Mouse (Mus musculus) CH12.LX (cell line): ENCODE data around the gene Dnajc5. TPM values are rescaled to one million over a fixed set of nuclear protein-coding genes. Genes with fewer than 3 reads are reported as not detected.

Source experiments
- DNase-seq: peaks from one replicate; pipeline ENCODE4 v3.0.0-alpha.2; 2013; ENCODE audit errors: extremely low read depth
- H3K27ac ChIP-seq: 2 replicates; pipeline ENCODE4 v1.5.1; 2012; ENCODE audit warnings: low read depth, mild to moderate bottlenecking, control low read depth, moderate library complexity; ENCODE audit not compliant: insufficient read depth
- H3K27me3 ChIP-seq: replicated peaks from 2 replicates; pipeline ENCODE3; 2012; ENCODE audit warnings: inconsistent platforms
- H3K36me3 ChIP-seq, 2 experiments: replicated peaks in 1 of 2; 2 replicates each; pipeline versions ENCODE3 to v1.6.1; 2012; ENCODE audit warnings: inconsistent platforms in 1 of 2, low read length in 1 of 2, mild to moderate bottlenecking in 1 of 2, mixed read lengths in 1 of 2, moderate library complexity in 1 of 2; ENCODE audit not compliant: control insufficient read depth in 1 of 2, insufficient read depth in 1 of 2
- H3K4me1 ChIP-seq, 2 experiments: 2 replicates each; pipeline ENCODE4 v1.6.1; 2012; ENCODE audit warnings: inconsistent platforms in 1 of 2, moderate library complexity in 1 of 2; ENCODE audit not compliant: insufficient read depth in 2 of 2, control insufficient read depth in 1 of 2
- H3K4me2 ChIP-seq: 2 replicates; pipeline ENCODE4 v1.6.1; 2012; ENCODE audit warnings: low read depth, mild to moderate bottlenecking, control low read depth; ENCODE audit not compliant: poor library complexity, insufficient read depth, severe bottlenecking
- H3K4me3 ChIP-seq, 3 experiments: fragments of 150-350 bp in 1 of 3; sonication (generic) in 1 of 3; replicated peaks in 1 of 3; 2 replicates each; pipeline versions ENCODE3 to v1.5.1; 2011 to 2012; ENCODE audit warnings: low read depth in 2 of 3, low read length in 2 of 3, mild to moderate bottlenecking in 2 of 3, moderate library complexity in 2 of 3, control low read depth in 1 of 3, improper control_type of control experiment in 1 of 3, inconsistent platforms in 1 of 3, mixed read lengths in 1 of 3; ENCODE audit not compliant: poor library complexity in 1 of 3
- H3K79me2 ChIP-seq: replicated peaks from 2 replicates; pipeline ENCODE4 v1.6.1; 2012; ENCODE audit warnings: mild to moderate bottlenecking, moderate library complexity; ENCODE audit not compliant: control insufficient read depth, poor library complexity, insufficient read depth, severe bottlenecking; ENCODE audit errors: extremely low read depth
- H3K9ac ChIP-seq: 2 replicates; pipeline ENCODE4 v1.6.1; 2012; ENCODE audit warnings: low read depth, mild to moderate bottlenecking, control low read depth, moderate library complexity; ENCODE audit not compliant: insufficient read depth
- H3K9me3 ChIP-seq: replicated peaks from 2 replicates; pipeline ENCODE3; 2012; ENCODE audit warnings: low read length, inconsistent platforms, mixed read lengths
- BHLHE40 ChIP-seq: IDR thresholded peaks from 2 replicates; pipeline ENCODE4 v1.6.1; 2011; ENCODE audit warnings: mild to moderate bottlenecking, low read depth, low read length, improper control_type of control experiment
- CHD1 ChIP-seq: IDR thresholded peaks from 2 replicates; pipeline ENCODE4 v1.6.1; 2012; ENCODE audit warnings: low read depth, low read length, improper control_type of control experiment, inconsistent platforms
- CHD2 ChIP-seq: IDR thresholded peaks from 2 replicates; pipeline ENCODE4 v1.6.1; 2011; ENCODE audit warnings: low read length, improper control_type of control experiment
- E2F4 ChIP-seq: IDR thresholded peaks from 2 replicates; pipeline ENCODE4 v1.6.1; 2011; ENCODE audit warnings: low read depth, low read length, improper control_type of control experiment; ENCODE audit not compliant: insufficient replicate concordance
- ETS1 ChIP-seq: conservative IDR thresholded peaks from 2 replicates; pipeline ENCODE4 v1.6.1; 2012; ENCODE audit warnings: low read depth, mild to moderate bottlenecking, inconsistent platforms, low read length, improper control_type of control experiment, moderate library complexity
- GABPA ChIP-seq: IDR thresholded peaks from 2 replicates; pipeline ENCODE4 v1.6.1; 2012; ENCODE audit warnings: low read depth, low read length, improper control_type of control experiment, inconsistent platforms; ENCODE audit not compliant: insufficient replicate concordance
- HCFC1 ChIP-seq: IDR thresholded peaks from 2 replicates; pipeline ENCODE4 v1.6.1; 2012; ENCODE audit warnings: low read depth, mild to moderate bottlenecking, inconsistent platforms, low read length, improper control_type of control experiment
- JUN ChIP-seq: IDR thresholded peaks from 2 replicates; pipeline ENCODE4 v1.6.1; 2011; ENCODE audit warnings: low read depth, mild to moderate bottlenecking, low read length, improper control_type of control experiment, moderate library complexity; ENCODE audit not compliant: insufficient read depth
- JUND ChIP-seq: conservative IDR thresholded peaks from 2 replicates; pipeline ENCODE4 v1.6.1; 2011; ENCODE audit warnings: low read depth, low read length, improper control_type of control experiment
- MAZ ChIP-seq: IDR thresholded peaks from 2 replicates; pipeline ENCODE4 v1.6.1; 2012; ENCODE audit warnings: low read depth, mild to moderate bottlenecking, inconsistent platforms, low read length, improper control_type of control experiment, moderate library complexity
- MEF2A ChIP-seq: IDR thresholded peaks from 2 replicates; pipeline ENCODE4 v1.6.1; 2014; ENCODE audit warnings: low read depth, mild to moderate bottlenecking, inconsistent platforms, low read length, improper control_type of control experiment, borderline replicate concordance
- MXI1 ChIP-seq: IDR thresholded peaks from 2 replicates; pipeline ENCODE4 v1.6.1; 2011; ENCODE audit warnings: mild to moderate bottlenecking, low read depth, low read length, improper control_type of control experiment
- MYC ChIP-seq: IDR thresholded peaks from 2 replicates; pipeline ENCODE4 v1.6.1; 2011; ENCODE audit warnings: low read depth, mild to moderate bottlenecking, improper control_type of control experiment, low read length
- NRF1 ChIP-seq: IDR thresholded peaks from 2 replicates; pipeline ENCODE4 v1.6.1; 2014; ENCODE audit warnings: low read depth, mild to moderate bottlenecking, inconsistent platforms, low read length, improper control_type of control experiment, moderate library complexity
- PAX5 ChIP-seq: IDR thresholded peaks from 2 replicates; pipeline ENCODE4 v1.6.1; 2012; ENCODE audit warnings: low read length, inconsistent platforms, mixed read lengths
- RCOR1 ChIP-seq: conservative IDR thresholded peaks from 2 replicates; pipeline ENCODE4 v1.6.1; 2012; ENCODE audit warnings: low read depth, mild to moderate bottlenecking, inconsistent platforms, low read length, improper control_type of control experiment
- TBP ChIP-seq: conservative IDR thresholded peaks from 2 replicates; pipeline ENCODE4 v1.6.1; 2011; ENCODE audit warnings: low read depth, low read length, improper control_type of control experiment
- TCF12 ChIP-seq: IDR thresholded peaks from 2 replicates; pipeline ENCODE4 v1.6.1; 2014; ENCODE audit warnings: low read depth, mild to moderate bottlenecking, inconsistent platforms, low read length, improper control_type of control experiment
- UBTF ChIP-seq: IDR thresholded peaks from 2 replicates; pipeline ENCODE4 v1.6.1; 2012; ENCODE audit warnings: low read depth, mild to moderate bottlenecking, inconsistent platforms, low read length, improper control_type of control experiment, moderate library complexity
- USF2 ChIP-seq: conservative IDR thresholded peaks from 2 replicates; pipeline ENCODE4 v1.6.1; 2011; ENCODE audit warnings: low read depth, low read length, improper control_type of control experiment
- ZC3H11A ChIP-seq: IDR thresholded peaks from 2 replicates; pipeline ENCODE4 v1.6.1; 2012; ENCODE audit warnings: low read depth, mild to moderate bottlenecking, inconsistent platforms, low read length, improper control_type of control experiment
- ZNF384 ChIP-seq: IDR thresholded peaks from 2 replicates; pipeline ENCODE4 v1.6.1; 2012; ENCODE audit warnings: low read depth, low read length, improper control_type of control experiment, inconsistent platforms
- dilution Hi-C: fragments of 300-500 bp; cut with MboI; formaldehyde crosslinking; loops from 2 replicates; pipeline ENCODE4 v1.14.3; 2020; ENCODE audit warnings: low sequenced_read_pairs; ENCODE audit not compliant: extremely low pct_unique_long_range_greater_than_20kb, extremely low pct_ligation_motif_present
- in situ Hi-C: fragments of 300-500 bp; cut with MboI; formaldehyde crosslinking; loops from 3 replicates; pipeline ENCODE4 v1.14.3; 2019; ENCODE audit warnings: low sequenced_read_pairs, low pct_ligation_motif_present, low pct_unique_long_range_greater_than_20kb, mixed read lengths
- polyA plus RNA-seq: library from polyadenylated mRNA; unstranded; fragments of >175 nt; gene quantifications from 2 replicates; pipeline ENCODE4 v1.2.1, GENCODE M21; 2012; ENCODE audit warnings: low read depth; ENCODE audit not compliant: insufficient read length
- total RNA-seq, 2 experiments: library from RNA; depleted of rRNA; stranded (reverse); fragments of 300-350 nt in 1 of 2; fragments of >200 nt in 1 of 2; gene quantifications; 2 replicates each; pipeline ENCODE4 v1.2.3; 2012 to 2014

The Dnajc5 gene
- total and polyA plus RNA-seq, 3 experiments: 51.1 to 54.6 (median 54.5) TPM

- dilution Hi-C loops: no loop called here
- no peak overlapping the region for H3K27ac ChIP-seq
Observed at GRCm38 (mm10) chr2:181601751-181602145, 81.5 kb downstream of the Dnajc5 start.

DNA sequence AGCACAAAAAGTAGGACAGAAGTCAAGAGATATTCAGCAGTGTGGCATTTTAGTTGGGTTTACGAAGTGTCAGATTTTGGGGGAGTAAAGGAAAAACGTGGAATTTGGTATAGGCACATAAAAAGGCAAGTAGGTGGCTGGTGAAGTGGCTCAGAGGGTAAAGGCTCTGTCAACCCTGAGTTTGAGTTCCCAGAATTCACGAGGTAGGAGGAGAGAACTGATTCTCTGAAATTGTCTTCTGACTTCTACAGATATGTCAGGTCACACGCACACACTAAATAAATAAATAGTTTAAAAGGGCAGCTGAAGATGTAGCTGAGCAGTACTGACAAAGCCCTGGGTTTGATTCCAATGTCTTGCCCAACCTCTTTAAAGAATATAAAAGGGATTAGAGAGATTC lies 82.1 kb downstream of the Dnajc5 start:
- dilution Hi-C loops: no loop called here
- peak overlapping the region; percentile 91 for H3K9ac ChIP-seq
- TF ChIP-seq JUN (no peak), BHLHE40 (no peak), ZNF384 (no peak), GABPA (no peak), CHD1 (no peak), JUND (no peak), UBTF (no peak), TBP (no peak), USF2 (no peak), MXI1 (no peak), MEF2A (no peak), ETS1 (no peak), HCFC1 (no peak), RCOR1 (no peak), ZC3H11A (no peak), MYC (no peak), MAZ (no peak), E2F4 (no peak)

More at GRCm38 (mm10) chr2:181601751-181602145, 81.5 kb downstream of the Dnajc5 start:
- Histone ChIP-seq H3K4me3 (peak overlapping the region; percentile 57 to 96 (median 80)), H3K9me3 (no peaks in the 10 kb centered on the region), H3K4me1 (peaks cover 7 to 35% of the 10 kb centered on the region in 2 experiments; a peak in 3 of 4 replicates), H3K36me3 (peaks cover 0 to 11% of the 10 kb centered on the region in 2 experiments), H3K79me2 (peaks cover 17% of the 10 kb centered on the region), H3K27me3 (peaks cover 18% of the 10 kb centered on the region), H3K4me2 (peak overlapping the region; percentile 95), H3K9ac (peak overlapping the region; percentile 91)
- TF ChIP-seq RCOR1 (no peak), NRF1 (no peak), E2F4 (no peak), ZC3H11A (no peak), JUND (no peak), TCF12 (no peak), MXI1 (no peak), GABPA (no peak), CHD2 (no peak), TBP (no peak), MYC (no peak), PAX5 (no peak)
- no peak for DNase-seq
- in situ Hi-C loops: no loop called here

More for the DNA sequence above, 82.1 kb downstream of the Dnajc5 start:
- no peak overlapping the region for H3K4me3 ChIP-seq
- H3K9me3 ChIP-seq: no peaks in the 10 kb centered on the region
- peaks cover 7 to 35% of the 10 kb centered on the region in 2 experiments; a peak in 3 of 4 replicates for H3K4me1 ChIP-seq
- in situ Hi-C loops: no loop called here
- H3K4me2 ChIP-seq: peak overlapping the region; percentile 95; the same call in 1 of the 2 replicates
- no peak for DNase-seq
- peaks cover 17% of the 10 kb centered on the region for H3K79me2 ChIP-seq
- peaks cover 0 to 12% of the 10 kb centered on the region in 2 experiments for H3K36me3 ChIP-seq
- H3K27me3 ChIP-seq: peaks cover 16% of the 10 kb centered on the region
- H3K27ac ChIP-seq: no peak overlapping the region
